Mouse (Mus musculus): ENCODE measurements around the gene Spp1.

GRCm38 (mm10) chr5:104422039-104422438 lies 12.9 kb upstream of the Spp1 start:
- TF ChIP-seq POLR2A (IDR thresholded peaks at IDR 0.05; ENCODE audit: insufficient read depth, low read depth, low read length) (no peak), EP300 (IDR thresholded peaks at IDR 0.05; ENCODE audit: insufficient read depth, low read depth, low read length) (no peak)

Data from heart, adult 2 months (tissue).